Mouse (Mus musculus) thymus, postnatal 4 days (tissue): ENCODE measurements at regions not wholly inside any gene's neighbourhood (a gene's known extent, or its start where the extent isn't known, plus 50 kb on each side); places are given as distances from the start of the nearest gene placed in this dataset.

Experiments used
- DNase-seq: peaks from one replicate; pipeline ENCODE4 v3.0.0; 2021

DNA sequence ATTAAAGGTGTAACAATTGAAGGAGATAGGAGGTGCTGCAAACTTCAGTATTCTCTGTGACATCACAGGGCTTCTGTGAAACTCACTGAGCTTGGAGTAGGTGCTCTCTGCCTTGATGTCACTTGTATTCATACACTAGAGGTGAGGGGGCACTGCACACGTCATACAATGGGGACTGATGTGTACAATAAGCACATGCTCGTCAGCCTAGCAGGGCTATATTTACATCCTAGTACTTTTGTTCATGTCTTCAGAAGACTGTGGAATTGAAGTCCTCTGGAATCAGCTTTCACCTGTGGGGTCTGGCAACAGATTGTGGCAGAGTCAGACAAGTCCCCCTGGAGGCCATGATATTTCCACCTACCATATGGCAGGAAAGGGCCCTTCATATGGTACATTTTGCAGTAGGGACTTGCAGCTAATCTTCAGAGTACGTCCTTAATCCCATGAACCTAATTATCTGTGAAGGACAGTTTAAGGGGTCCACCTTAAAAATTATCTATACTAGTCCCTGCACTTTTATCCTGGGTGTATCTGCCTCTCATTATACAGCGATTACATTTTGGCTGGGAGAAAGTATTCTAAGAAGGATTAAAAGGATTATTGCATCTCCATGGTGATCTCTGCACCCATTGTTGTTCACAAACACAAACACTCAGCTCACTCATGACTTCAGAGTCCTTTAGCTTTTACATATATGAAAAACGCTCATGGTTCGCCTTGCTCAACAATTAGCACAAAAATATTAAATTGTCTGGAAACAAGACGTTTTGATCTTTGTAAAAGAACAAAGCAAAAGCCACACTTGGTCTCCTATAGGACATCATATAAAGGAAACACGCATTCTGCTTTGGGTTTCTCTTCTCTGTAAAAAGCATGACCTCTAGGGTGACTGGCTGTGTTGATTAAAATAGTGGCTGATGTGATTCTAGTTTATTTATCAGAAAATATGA is 324.1 kb upstream of the Itga1 start:
- no peak for DNase-seq

DNA sequence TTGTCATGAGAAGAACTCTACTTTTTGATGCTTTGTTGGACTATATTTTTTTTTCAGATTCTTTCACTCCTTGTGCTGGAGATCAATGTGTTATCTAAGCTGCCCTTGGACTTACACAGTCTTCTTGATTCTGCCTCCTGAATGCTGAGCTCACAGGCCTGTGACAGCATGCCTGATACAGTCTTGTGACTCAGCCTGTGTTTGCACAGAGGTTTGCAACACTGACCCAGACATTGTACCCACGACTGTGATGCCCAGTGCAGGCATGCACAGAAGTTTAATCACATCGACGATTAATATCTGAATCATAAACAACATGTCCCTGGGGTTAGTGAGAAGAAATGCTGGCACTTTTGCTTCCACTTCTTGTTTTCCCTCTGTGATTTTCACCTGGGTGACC is 322.0 kb upstream of the Itga1 start:
- DNase-seq: no peak

DNA sequence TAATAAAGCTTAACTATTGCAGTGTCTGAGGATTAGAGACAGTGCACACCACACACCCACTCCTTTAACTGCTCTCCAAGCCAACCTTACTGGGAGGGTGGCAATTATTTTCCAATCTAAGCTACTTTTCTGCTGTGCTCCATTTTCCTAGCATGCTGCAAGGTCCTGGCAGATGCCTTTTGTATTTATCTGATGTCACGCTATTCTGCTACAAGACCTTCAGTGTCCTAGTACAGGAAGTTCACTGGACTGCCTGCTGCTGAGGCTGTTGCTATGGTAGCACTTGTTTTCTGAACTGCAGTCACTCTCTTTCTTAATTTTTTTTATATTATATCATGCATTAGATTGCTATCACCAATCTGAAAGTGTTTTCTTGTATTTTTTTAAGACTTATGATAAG is 319.7 kb upstream of the Itga1 start:
- no peak for DNase-seq

DNA sequence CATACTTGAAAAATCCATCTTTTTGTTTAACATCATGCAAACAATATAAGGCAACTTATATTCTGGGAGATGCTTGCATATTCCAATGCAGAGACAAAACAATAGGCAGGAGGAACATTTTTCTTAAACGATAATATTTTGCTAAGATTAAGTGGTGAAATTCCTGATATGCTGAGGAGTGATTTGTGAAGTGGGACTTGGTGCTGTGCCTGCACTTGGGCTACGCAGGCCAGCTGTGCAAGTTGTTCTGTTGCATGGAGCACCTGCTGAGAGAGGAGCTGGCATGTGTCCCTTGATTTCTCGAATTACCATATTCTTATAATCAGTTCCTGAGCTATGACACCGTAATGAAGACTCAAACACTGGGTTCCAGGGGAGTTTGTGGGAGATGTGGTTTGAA is 316.1 kb upstream of the Itga1 start:
- DNase-seq: no peak

DNA sequence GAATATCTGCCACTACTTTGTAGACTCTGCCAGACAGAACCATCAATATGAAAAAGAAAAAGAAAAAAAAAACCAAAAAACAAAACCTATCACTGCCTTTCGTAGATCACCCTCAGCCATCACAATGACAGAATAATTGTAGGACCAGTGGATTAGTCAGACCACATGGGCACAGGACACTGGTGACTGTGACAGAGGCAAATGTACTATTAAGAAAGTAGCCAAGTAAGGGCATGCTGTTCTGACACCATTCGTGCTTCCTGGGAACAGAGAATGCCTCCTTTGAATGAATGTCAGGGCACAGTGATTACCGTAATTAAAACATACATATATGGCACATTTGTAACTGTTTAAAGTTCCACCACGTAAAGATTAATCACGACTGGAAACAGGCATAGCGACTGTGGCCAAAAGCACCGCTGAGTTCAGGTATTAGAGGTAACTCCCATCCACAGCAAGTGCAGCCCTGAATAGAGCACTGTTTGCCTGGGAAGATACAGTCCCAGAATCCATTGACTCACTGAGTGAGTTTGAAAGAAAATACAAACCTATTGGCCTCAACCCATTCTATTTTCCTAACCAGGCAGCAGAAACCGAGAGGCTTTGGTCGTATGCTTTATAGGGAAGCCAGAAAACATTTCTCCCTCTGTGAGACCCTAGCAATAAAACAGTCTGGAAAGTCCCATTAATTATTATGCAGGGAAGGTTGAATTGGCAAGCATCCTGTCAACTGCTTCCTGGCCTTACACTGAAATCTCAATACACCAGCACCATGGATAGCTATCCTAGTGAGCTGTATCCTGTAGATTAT is 312.2 kb upstream of the Itga1 start:
- no peak for DNase-seq

DNA sequence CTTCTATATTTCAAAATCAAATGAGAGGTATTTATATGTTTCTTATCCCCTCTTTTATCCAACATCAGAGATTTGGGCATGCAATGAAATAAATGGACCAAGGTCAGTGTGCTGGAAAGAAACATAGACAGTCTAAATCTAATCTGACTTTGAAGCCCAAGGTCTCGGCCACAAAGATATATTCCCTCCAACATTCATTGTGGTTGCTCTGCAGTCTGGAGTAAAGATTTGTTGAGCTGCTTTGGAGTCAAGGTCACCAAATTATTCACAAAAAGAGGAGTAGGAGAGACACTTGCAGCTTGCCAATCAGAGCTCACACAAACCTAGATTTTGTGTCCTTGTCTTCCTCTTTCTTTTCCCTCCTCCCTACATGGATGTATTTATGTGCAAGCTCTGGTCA is 304.2 kb upstream of the Itga1 start:
- DNase-seq: no peak

DNA sequence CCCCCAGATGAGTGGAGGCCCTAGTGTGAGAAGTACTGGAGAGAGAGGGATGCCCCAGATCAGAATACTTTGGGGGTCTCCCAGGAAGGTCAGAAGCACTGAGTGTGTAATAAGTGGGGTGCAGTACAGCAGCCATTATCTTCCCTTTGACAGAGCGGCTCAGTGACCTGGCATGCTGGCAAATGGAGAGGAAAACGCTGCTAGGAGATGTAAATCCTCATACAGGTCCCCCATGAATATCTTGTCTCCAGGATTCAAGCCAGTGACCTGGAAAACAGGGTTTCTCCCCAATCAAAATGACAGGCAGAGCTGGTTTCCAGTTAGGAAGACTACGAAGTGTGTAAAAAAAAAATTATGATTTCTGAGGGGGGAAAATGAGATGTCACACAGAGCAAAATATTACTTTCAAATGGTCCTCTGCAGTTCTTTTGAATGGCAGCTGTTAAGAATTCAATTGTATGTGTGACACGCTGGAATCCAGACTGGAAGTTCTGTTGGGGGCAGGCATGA is 299.0 kb upstream of the Itga1 start:
- DNase-seq: no peak

DNA sequence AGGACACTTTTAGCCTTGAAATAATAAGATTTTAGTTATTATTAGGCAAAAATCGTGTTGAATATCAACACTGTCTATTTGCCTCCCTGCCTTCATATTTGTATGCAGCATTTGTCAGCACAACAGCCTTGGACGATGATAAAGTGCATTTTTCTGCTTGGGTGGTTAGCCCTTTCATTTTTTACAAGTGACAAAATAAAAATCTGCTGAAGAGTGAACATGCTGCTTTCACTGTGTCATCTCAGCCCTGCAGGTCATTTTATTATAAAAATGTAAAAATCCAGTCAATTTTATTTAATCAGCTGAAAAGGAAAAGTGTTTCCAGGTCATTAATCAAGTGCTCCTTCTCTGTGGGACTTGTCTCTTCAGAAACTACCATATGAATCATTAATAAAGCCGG is 277.9 kb upstream of the Itga1 start:
- no peak for DNase-seq

DNA sequence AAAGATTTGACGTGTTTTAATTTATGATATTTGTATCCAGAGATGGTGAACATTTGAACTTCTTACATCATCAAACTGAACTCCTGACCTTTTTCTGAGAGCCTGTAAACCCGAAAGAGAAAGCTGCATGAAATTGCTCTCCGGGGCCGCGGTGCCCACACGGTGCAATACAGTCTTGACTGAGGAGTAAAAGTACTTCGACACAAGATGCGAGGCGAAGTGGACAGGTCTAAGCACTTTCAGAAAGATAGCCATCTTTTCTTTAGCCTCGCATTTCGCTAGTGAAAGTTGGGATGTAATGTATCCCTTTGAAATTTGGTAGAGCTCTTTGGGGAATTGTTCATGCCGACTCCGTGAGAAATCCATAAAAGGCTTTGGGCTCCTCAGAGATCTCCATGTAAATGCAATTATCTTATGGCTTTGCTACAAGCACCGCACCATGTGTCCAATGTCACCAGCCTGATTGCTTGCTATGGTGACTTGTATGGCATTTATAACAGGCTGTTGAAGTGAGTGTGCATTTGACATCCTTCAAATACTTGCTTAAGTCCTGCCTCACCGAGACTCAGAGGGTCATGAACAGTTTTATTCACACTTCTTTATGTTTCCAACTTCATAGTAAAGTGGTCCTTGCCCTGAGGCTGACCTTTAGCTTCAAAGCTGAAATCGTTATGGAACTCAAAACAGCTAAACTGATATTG is 274.6 kb upstream of the Itga1 start:
- no peak for DNase-seq

DNA sequence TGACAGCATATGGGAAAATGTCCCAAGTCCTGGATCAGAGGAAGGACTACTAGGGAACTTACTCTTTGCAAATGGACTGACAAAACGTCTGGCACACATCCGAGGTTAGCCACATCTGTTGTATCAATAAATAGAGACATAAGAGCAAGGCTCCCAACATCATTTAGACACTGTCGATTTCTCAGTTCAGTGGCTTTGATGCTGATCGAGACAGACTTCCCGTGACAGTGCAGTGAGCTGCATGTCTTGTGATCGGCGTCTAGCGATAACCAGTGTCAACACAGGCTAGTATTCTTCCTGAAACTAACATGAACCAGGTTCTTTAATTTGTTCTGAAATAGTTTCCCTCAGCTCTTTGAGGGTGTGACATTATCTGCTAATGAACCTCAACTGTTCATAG is 259.7 kb upstream of the Itga1 start:
- DNase-seq: no peak

DNA sequence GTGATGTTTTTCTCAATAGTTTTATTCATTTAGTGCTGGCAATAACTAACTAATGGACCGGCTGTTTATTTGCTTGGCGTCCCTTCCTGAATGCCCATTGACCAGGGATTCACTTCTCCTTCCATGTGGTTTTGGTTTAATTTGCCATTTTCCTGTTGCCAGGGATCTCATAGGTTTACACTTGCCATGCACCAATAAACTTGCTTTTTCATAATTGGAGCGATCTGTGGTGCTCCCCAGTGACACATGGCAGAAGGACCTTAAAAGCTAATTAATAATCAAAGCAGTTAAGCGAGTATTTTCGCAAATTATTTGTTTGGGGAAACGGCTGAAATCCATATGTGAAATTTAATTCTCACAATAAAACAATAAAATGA is 245.2 kb upstream of the Itga1 start:
- DNase-seq: no peak

DNA sequence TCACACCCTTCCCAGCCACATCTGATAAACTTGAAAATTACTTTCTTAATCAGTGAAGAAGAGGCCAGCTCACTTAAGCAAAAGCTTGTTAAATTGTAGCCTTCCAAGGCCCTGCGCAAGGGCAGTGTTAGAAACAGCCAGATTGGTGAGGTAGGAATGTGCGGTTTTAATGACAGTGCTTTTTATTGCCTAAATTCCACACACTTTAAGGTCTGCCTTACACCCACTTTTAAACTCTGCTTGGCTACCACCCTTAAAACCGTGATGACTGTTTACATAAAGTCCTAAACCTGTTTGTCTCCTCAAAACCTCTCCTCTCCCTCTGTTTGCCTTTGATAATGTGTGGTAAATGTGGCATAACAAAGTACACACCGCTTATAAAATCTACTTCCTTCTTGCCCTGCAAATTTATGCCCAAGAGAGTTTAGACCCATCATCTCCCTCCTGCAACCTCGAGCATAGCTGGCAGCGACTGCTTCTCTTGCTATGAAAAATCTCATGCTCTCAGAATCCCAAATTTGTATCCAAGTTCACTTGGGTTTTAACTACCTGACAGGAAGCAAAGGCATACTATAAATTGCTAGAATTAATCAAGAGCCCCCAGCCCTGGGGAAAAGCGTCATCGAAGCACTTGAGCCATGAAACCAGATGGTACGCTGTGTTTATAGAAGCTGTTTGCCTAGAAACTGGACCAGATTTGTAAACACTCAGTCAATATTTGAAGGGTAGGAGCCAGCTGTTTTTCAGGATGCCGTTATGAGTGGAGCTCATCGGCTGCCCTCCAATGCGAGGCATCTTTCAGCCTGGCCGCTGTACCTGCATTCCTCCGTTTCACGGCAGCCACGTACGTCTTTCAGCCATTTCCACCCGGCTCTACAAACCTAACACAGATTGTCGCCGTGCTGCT is 244.6 kb upstream of the Itga1 start:
- DNase-seq: no peak

DNA sequence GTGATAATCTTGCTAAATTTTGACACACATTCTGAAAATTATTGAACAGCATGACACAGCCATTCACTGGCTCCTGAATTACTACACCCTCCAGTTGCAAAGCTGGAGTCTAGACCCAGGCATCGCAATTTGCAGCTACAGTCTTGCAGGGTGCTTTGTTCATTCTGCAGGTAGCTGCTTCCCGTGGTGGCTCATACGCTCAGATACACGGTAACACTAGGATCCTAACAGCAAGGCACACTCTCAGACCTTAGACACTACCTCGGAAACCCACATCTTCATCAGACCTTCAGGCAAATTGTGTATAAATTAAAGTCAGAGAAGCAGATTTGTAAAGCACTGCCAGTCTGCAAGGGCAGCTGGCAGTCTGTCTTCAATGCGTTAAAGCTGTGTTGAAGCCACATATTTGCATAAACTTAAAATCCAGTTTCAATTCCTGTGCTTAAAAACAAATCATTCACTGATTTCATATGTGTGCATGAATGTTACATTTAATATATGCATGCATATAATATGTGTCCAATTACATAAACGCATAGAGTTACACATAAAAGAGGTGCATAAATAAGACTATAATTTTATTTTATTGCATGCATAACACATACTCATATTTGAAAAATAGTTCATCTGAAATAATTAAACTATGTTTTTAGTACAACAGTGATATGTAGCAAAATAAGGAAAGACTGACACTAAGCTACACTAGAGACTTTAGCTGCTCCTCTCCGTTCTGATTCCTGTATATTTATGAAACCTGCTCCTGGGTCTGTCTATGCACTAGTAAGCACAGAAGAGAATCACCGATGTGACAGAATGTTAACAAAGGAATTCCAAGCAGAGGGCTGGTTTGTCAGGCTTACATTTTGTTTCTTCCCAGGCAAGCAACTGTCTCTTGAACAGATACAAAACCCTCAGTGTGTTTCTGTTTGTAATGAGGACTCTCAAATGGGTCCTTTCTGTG is 227.5 kb upstream of the Itga1 start:
- DNase-seq: no peak

DNA sequence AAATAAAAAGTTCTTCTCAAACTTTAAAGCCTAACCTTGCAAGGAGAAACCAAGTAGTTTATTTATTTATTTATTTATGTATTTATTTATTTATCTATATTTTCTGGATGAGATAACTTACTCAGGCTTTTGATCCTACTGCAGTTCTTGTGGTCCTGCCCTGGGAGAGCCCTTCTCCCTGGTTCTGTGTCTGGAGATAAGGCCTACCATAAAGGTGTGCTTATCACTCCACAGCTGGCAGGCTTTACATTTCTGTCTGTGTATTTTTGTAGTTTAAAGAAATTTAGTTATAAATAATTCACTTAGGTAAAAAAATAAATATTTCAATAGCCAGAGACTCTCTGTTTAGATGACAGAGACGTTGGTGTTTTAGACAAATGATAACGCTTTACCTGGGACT is 224.5 kb upstream of the Itga1 start:
- no peak for DNase-seq

DNA sequence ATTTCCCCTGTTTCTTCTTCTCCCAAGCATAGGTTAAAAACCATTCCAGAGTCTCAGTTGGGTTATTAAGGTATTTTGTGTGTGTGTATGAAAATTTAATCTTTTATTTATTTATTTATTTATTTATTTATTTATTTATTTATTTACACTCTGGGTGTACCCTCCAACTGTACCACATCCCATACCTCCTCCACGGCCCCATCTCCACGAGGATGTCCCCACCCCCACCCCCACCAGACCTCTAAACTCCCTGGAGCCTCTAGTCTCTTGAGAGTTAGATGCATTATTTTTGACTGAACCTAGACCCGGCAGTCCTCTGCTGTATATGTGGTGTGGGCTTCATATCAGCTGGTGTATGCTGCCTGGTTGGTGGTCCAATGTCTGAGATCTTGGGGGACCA is 214.9 kb upstream of the Itga1 start:
- no peak for DNase-seq

DNA sequence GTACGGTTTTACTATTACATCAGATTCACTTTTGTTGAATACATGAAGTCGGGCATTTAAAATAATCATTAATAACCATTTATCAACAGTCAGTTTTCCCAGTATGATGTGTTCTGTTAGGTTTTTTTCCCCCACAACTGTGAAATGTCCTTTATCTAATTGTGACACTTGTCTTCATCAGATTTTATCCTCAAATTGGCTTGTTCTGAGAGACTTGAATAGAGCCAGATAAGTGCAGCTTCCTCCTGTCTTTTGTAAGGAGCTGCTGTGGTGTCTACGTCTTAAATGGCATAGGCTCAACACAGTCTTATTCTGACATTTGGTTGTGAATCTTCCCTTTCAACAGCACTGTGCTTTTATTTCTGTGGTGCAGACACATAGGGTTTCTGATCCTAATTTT is 206.8 kb upstream of the Itga1 start:
- DNase-seq: no peak

DNA sequence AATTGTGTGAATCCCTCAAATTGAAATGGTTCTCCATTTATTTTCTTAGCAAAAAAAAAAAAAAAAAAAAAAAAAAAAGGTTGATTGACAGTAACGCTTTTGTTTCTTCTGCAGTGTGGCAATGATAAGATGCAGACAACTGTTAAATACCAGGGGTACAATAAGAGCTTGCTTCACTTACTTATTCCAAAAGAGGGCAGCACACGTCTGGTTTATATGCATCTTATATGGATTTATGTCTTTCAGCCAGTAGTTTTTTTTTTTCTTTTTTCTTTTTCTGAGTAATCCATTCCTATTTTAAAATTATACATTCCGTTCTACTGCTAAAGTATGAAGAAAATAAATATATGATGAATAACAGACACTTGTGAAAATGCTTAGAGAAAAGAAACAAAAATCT is 185.6 kb upstream of the Itga1 start:
- no peak for DNase-seq

DNA sequence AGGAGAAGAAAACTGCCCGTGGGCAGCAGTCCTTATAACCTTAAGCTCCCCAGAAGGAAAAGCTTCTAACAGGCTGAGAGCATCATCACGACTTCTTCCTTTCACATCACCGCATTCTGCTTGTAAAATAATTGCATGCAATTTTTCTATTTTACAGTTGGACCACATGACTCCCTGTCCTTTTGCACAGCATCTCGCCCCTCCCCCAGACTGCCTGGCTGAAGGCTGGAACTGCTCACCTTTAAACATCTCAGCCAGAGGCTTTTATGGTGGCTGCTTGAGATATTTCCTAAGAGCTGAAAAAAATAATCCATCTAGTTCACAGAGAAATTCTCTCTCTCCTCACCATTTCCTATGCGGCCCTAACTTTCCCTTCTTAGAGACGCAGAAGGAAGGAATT is 164.4 kb upstream of the Itga1 start:
- no peak for DNase-seq

DNA sequence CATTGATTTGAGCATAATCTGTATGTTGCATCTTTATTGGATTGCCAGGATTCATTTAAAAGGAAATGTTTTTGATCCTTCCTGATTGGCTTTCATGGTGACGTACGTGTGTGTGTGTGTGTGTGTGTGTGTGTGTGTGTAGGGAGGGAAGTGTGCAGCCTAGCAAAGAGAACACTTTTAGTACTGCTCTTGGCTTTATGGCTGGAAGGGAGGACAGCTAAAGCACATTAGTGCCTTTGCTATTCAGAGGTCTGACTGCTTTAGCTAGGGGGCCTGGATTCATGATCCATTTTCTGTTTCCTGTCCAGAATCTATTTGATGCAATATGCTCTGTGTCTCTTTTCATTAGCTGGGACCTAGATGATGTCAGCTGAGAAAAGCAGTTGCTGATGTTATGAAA is 155.6 kb upstream of the Itga1 start:
- no peak for DNase-seq

DNA sequence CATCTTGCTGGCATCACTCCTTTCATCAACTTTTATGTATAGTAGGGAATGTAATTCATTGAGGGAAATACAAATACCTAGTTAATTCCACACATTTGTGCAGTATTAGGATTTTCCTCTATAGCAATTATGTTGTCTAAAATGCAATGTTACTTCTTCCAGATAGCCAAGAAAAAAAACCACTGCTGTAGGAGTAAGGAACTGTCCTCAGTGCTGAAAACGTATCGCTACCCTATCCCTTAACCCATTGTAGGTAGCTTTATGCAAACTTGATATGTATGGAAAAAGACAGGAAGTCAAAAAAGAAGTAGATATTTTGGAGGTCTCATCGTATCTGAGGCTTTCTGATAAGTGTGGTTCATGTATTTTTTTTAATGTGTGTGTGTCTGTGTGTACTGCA is 150.8 kb upstream of the Itga1 start:
- no peak for DNase-seq

DNA sequence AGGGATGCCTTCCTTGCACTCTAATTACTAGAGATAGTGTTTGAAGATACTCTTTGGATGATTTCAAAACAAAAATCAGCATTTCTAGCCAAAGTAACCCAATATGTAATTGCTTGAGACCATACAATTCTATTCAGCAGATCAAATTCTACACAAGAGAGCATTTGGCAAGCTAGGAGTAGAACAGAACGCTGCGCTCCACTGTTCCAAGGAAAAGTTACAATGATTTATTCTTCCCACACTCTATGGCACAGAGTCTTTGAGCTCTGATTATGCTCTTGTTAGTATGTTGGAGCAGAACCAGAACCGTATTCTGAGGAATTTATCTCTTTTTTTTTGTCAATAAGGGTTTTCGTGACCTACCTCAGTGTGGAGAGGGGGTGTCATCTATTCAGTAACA is 130.2 kb upstream of the Itga1 start:
- no peak for DNase-seq
